Mouse (Mus musculus) embryo, embryonic 9.5 days (tissue): ENCODE results near the gene Stxbp5l.
"Not testable (repeated sequence)": the region's sequence is repeated elsewhere in the genome, so short reads cannot be mapped to it uniquely, and the experiment has no call there.

Experiments
- DNase-seq: peaks from one replicate; pipeline ENCODE4 v3.0.0-alpha.2; 2017; ENCODE audit errors: extremely low spot score

Stxbp5l gene

DNA sequence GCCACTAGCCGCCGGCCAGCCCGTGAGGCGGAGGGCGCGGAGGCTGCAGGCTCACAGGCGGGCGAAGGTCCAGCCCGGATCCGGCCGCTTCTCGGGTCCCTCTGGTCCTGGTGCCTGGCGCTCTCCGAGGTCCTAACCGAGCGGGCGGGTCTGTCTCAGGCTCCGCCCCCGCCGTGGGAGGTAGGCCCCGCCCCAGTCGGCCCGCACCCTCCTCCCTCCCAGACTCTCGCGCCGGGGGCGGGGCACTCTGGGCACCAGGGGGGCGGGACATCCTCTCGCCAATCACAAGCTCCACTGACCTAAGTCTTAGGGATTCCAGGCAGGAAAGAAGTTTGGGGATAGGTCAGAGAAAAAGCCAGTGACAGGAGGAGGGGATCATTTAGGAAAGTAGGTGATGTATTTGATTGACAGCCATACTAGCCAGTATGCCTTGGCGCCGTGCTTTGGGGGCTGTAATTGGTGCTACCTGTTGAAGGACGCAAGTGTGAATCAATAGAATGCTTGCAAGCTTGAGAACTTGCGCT lies at the start of gene Stxbp5l:
Gene Stxbp5l (minus strand): TSS at position 142 of the 524 bp plus-strand sequence.
- peak; percentile 96 for DNase-seq

DNA sequence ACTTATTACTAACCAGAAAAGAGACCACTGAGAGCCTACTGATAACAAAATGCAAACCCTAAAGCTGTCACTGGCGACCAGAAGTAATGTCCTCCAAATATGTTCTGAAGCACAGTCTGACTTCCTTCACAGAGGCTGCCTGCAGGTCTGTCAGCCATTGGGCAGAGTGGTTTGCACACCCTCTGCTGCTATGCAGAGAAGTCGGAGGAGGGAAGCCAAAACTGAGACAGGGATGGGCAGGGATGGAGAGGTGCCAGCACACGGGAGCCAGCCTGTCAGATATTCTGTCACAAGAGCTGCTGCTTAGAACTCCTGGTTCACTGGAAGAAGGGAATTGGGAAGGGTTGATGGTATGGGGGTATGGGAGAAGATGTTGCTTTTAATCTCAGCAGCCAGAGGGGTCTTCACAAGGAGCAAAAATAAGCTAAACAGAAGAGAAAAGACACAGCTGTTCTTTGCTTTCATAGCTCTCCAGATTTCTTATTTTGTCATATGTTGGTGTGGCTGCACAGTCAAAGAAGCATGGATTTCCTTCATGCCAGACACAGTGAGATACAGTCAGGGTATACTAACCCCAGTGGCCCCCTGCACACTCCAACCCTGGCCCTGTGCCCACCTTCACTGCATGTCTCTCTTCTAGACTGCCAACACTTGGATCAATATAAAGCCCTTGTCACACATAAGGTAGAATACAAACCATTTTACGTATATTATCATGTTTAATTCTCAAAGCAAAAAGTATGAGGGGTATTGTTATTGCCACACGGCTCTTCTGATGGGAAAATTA lies 48.8 kb upstream of the Stxbp5l start:
- no peak for DNase-seq

DNA sequence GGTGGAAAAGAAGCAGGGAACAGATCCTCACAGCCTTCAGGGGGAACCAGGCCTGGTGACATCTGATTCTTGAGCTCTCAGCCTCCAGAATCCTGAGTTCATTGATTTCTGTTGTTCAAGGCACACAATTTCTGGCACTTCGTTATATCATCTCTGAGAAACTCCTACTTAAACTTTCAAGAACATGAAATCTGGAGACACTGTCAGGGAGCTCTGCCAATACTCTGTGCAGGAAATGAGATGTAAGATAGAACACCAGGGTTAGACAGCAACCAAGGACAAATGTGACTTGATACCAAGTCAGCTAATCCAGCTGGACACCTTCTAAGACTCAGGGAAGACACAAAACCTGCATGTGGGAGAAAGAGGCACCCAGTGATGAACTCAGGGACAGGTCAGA lies 40.7 kb upstream of the Stxbp5l start:
- no peak for DNase-seq

DNA sequence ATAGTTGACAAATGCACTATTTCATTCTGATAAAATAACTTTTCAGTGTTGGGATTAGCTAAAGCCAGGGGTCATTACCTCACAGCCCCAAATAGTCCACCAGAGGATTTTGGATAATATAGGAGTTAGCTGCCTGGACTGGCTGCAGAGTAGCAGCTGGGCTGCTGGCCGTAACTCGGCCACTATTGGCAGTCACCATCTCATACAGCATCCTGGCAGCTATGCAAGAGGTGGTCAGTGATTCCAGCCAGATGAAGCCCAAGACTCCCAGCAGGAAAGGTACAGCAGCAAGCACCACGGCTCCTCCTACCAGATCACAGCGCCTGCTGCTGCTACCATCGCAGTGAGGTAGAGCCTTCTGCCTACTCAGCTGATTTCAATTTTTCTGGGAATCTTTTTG lies 38.1 kb upstream of the Stxbp5l start:
- DNase-seq, result no peak

- DNase-seq, result no peak
Observed at GRCm38 (mm10) chr16:37421851-37422250, 37.1 kb upstream of the Stxbp5l start.

DNA sequence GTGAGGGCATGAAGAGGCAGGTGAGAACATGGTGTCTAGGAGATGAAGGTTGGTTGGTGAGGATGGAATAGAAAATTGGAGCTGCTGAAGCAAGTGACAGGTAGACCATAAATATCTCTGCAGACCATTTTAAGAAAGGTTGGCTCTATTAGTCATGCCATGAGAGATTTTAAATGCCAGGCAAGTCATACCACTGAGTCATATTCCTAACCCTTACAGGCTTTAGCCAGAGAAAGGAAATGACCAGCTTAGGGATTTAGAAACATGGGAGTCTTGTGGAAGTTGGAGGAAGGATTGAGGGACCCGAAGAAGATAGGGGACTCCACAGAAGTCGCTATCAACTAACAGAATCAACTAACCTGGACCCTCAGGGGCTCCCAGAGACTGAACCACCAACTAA lies 35.8 kb upstream of the Stxbp5l start:
- no peak for DNase-seq

GRCm38 (mm10) chr16:37405536-37405935 lies 20.8 kb upstream of the Stxbp5l start:
- no peak for DNase-seq

DNA sequence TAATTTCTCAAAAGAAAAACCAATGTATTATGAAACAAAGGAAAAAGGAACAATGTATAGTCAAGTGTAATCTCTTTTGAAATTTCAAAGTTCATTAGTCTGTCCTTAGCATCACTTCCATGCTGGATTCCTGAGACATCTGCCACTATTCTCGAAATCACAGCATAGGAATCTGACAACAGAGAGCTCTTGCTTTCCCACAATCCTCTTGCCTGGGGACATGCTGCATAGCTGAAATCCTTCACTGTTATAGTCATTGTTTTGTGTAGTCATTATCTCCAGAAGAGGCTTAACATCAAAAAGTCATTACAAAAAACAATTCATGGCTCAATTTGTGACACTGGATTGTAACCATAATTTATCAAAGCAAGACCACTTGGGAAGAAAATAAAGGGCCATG lies 20.2 kb upstream of the Stxbp5l start:
- no peak for DNase-seq

DNA sequence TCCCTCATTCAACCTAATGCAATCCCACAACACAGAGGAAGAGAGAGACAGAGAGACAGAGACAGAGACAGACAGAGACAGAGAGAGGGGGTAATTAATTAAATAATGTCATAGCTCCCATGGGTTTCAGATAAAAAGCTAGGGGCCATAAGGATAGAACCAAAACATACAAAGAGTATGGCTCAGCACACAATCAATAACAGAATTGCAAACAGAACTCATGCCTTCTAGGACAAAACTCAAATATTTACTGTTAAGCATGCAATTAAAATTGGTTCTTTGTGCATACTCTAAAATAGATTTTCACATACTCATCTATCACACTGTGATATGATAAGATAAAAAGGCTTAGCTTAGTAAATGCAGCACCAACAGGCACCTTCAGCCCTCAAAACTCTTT lies 5.2 kb upstream of the Stxbp5l start:
- DNase-seq, result no peak

DNA sequence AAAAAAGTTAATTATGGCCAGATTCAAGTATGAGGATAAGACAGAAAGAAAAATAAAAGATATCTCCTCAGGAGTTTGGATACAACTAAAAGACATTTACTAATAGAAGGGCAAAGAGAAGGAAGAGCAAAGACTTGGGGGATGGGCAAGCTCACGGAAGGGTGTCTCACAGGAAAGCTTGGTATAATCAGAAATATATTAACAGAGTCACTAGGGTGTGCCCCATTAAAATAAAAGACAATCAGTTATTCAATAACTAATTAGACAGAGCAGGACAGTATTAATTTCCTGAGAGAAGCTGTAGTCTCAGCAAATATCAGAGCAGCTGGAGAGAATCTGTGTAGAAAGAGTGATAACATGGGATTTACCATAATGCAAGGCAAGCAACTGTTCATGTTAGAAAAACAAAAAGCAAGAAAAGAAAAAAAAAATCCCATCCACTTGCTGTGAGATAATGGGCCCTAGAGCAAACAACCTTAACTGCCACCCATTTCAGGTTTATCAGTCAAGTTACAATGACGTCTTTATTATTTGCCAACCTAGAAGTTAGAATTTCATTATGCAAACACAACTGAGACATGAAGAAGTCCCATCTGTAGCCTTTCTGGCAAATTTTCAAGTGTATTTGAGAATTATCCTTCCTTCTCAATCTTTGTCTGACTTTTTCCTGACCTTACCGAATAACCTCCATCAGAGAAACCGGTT lies 4.6 kb upstream of the Stxbp5l start:
- DNase-seq, result no peak

GRCm38 (mm10) chr16:37384369-37384768 lies 393 bp downstream of the Stxbp5l start:
- DNase-seq, result no peak

- DNase-seq, result no peak
Observed at GRCm38 (mm10) chr16:37383426-37383825, 1.3 kb downstream of the Stxbp5l start.

GRCm38 (mm10) chr16:37372716-37373115 lies 12.0 kb downstream of the Stxbp5l start:
- no peak for DNase-seq

DNA sequence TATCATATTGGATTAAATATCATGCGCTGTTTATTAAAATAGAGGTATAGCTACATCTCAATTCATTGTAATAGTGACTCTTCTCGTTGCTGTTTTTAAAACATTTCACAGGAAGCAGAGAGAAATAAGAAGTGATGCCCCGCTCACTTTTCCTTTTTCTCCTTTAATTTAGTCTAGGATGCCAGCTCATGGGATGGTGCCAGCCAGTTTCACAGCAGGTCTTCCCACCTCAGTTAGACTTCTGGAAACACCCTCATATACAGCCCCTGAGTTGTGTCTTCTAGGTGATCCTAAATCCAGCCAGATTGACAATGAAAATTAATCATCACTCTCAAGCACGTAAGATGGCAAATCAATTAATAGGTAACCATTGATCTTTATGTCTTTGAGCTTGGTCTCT lies 17.3 kb downstream of the Stxbp5l start:
- no peak for DNase-seq

GRCm38 (mm10) chr16:37363958-37364357 lies 20.8 kb downstream of the Stxbp5l start:
- DNase-seq, result no peak

DNA sequence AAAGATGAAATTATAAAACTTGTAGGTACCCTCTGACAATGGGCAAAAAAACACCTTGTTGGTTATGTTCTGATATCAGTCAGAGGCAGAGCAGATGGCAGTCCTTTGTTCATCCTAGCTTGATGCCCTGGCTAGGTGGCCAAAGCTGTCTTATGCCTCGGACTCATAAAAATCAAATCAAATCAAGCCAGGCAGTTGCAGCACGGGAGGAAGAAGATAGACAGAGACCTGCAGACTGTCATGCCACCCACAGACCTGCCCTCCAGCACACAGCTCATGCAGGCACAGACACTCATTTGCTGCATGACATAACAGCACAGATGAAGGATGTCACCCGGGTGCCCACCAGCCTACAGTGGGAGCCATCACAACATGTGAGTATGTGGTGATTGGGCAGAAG lies 29.1 kb downstream of the Stxbp5l start:
- no peak for DNase-seq

DNA sequence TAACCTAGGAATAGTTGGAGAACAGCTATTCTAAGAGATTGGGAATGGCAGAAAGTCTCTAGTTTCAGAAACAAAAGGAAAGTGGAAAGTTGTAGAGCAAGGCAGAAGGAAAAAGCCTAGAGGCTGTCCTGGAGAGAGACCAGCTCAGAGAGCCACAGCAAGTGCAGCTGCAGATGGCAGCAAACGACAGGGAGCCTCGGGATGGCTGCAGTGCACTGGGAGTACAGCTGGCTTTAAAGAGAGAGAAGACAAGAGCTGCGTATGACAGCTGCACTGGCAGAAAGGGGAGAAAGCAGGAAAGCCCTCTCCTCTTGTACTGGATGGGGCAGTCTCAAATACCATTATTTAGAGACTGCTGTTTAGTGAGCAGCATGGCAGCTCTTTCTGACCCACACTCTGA lies 37.7 kb downstream of the Stxbp5l start:
- DNase-seq, result peak; percentile 15

- DNase-seq, result no peak
Observed at GRCm38 (mm10) chr16:37344960-37345359, 39.8 kb downstream of the Stxbp5l start.

DNA sequence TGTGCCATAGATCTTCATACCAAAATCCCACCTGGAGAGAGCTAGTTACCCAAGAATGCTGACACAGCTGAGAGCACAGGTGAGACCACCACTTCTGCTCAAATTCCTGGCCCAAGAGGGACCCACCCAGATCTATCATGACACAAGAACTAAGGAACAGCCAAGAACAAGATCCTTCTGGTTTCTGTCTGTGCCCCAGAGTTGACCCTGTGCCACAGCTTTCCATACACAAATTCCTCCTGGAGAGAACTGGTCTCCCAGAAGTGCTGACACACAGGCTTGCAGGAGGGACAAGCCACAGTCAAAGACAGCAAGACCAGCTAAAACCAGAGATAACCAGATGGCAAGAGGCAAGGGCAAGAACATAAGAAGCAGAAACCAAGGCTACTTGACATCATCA lies 43.3 kb downstream of the Stxbp5l start:
- not testable (repeated sequence) for DNase-seq

DNA sequence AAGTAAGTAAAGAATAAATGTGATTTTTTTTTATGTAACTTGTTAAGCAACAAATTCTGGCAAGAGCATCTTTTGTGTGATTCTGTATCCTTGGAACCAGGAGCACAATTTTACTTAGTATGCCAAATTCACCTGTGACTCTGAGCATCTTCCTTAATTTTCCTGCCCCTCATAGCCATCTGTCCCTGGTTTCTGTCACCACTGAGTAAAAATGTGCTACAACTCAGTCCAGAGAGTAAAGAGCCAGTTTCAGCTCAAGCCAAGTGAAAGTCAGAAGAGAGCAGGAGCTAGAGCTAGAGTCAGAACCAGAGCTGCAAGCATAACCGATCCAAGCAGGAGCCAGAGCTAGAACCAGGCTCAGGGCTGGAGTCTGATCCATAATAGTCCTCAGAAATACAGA lies 46.6 kb downstream of the Stxbp5l start:
- DNase-seq, result no peak

DNA sequence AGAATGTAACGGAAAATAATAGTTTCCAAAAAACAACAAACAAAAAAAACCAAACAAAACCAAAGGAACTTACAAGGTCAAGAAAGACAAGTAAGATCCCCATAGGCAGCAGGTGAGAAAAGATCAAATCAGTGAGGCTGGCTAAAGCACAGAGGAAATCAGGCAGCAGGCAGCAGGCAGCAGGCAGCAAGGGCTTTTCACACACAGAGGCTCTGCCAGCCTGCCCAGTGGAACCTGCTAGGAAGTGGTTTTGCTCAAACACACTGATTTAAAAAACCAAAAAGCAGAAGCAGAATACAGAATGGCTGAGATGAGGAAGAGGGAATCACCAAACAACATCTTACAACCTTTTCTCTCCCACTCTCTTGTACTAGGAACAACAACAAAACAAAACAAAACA lies 47.2 kb downstream of the Stxbp5l start:
- no peak for DNase-seq

- no peak for DNase-seq
Observed at GRCm38 (mm10) chr16:37304441-37304840, 80.3 kb downstream of the Stxbp5l start.

GRCm38 (mm10) chr16:37292593-37292992 lies 92.2 kb downstream of the Stxbp5l start:
- DNase-seq, result peak; percentile 2
